Mouse (Mus musculus) spleen, adult 2 months (tissue): ENCODE results near the gene Fbxl18.

Experiments used
- CTCF ChIP-seq: fragments of 200-500 bp; IDR thresholded peaks from 2 replicates; pipeline ENCODE4 v1.5.1; 2011; ENCODE audit warnings: mild to moderate bottlenecking, inconsistent platforms; ENCODE audit not compliant: insufficient read depth, insufficient read length, insufficient replicate concordance; ENCODE audit errors: extremely low read depth
- POLR2A ChIP-seq: fragments of 200-500 bp; IDR thresholded peaks from 2 replicates; pipeline ENCODE4 v1.6.1; 2011; ENCODE audit warnings: low read depth, low read length, inconsistent platforms

DNA sequence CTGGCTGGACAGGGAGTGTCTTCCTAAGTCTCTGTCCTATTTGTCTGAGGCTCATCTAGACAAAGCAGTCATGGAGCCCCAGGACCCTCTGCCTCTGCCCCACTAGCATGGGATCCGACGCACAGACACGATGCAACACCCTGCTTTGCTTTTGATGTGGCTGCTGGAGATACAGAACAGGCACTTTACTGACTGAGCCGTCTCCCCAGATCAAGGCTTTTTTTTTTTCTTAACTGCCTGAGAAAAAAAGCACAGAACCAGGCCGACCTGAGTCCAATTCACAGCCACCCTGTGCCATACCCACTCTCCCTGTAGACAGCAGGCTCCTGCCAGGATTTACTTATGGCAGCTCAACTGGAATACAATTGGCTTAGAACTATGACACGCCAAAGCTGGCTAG is 3.8 kb downstream of the Fbxl18 start:
- no peak for TF ChIP-seq POLR2A
- TF ChIP-seq CTCF, result no peak
